Mouse (Mus musculus): ENCODE results near the gene Olfr1263. TPM values are rescaled to one million over a fixed set of nuclear protein-coding genes. Genes with fewer than 3 reads are reported as not detected.

The Olfr1263 gene
- total RNA-seq (2021) = not detected
- long read RNA-seq, experiment 1 = 0 reads
- long read RNA-seq, experiment 2 = 0 reads

DNA sequence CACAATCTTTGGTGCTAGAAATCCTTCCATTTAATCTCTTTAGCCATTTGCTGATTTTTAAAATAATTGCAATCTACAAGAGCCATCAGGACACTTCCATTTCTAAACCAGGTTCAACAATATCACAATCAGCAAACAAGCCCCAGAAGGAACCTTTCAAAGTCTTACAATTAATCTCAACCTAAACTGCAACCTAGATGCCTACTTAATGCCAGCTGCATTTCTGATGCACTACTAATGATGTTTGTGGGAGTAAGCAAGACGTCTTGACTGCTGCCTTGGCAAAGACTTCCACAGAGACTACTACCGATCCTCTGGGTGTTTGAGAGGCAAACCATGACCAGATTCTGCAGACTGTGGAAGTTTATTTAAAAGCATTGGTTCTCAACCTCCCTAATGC lies at the start of gene Olfr1263:
Olfr1263 (plus strand) TSS at position 301 of the 400 bp plus-strand sequence.
- no peak for DNase-seq
- intact Hi-C loops (cut with DNase I; ENCODE audit: low total_unique reads) = no loop called here

- no peak for DNase-seq
- intact Hi-C loops (cut with DNase I; ENCODE audit: low total_unique reads) = no loop called here
Observed at GRCm38 (mm10) chr2:89974184-89974583, 37.7 kb upstream of the Olfr1263 start, which contains the start of gene Olfr1260. Gene Olfr1260, plus strand, starts transcription at chr2:89974340.

GRCm38 (mm10) chr2:89977709-89978108 lies 34.2 kb upstream of the Olfr1263 start:
- DNase-seq = no peak
- intact Hi-C loops (cut with DNase I; ENCODE audit: low total_unique reads) = no loop called here

GRCm38 (mm10) chr2:89990921-89991320 lies 21.0 kb upstream of the Olfr1263 start, which contains the start of gene Olfr1261:
Gene Olfr1261, plus strand, starts transcription at chr2:89991221.
- no peak for DNase-seq
- intact Hi-C loops (cut with DNase I; ENCODE audit: low total_unique reads) = no loop called here

- DNase-seq = no peak
- intact Hi-C loops (cut with DNase I; ENCODE audit: low total_unique reads) = no loop called here
Observed at GRCm38 (mm10) chr2:89999845-90000244, 12.1 kb upstream of the Olfr1263 start, which contains the start of gene Olfr1262. Gene Olfr1262, plus strand, starts transcription at chr2:90000145.

- DNase-seq = no peak
- intact Hi-C loops (cut with DNase I; ENCODE audit: low total_unique reads) = no loop called here
Observed at GRCm38 (mm10) chr2:90025477-90025876, 13.5 kb downstream of the Olfr1263 start, which contains the start of gene Olfr1264. Gene Olfr1264, minus strand, starts transcription at chr2:90025577.

GRCm38 (mm10) chr2:90035037-90035436 lies 23.1 kb downstream of the Olfr1263 start, which contains the start of gene Olfr1265:
Gene Olfr1265, plus strand, starts transcription at chr2:90035337.
- intact Hi-C loops (cut with DNase I; ENCODE audit: low total_unique reads) = no loop called here
- no peak for DNase-seq

DNA sequence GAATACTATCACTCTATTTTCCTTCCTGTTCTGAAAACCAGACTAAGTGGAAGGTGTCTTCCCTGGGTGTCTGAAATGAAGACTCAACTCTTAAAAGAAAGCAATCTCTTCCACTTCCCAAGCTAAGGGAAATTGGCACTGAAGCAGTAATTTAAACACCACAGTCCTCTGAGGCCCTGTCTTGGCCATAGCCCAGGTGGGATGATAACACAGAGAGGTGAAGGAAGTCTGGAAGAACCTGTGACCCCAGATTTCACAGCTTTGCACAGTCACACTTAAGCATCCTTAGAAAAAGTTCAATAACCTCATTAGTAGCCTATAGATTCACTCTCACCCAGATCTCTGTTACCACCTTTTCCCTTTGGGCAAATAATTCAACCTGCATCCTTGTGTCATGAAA lies 51.6 kb downstream of the Olfr1263 start, which contains the start of gene Olfr140:
Olfr140 (minus strand) TSS at position 101 of the 400 bp plus-strand sequence.
- intact Hi-C loops (cut with DNase I; ENCODE audit: low total_unique reads) = no loop called here

More for the DNA sequence above, 51.6 kb downstream of the Olfr1263 start, which contains the start of gene Olfr140:
- no peak for DNase-seq

Other genes starting within 250 kb of the Olfr1263 start
- not detected for gene Olfr1254, start 218.5 kb upstream of the Olfr1263 start, total RNA-seq (2021)
- not detected for gene Olfr1255, start 200.1 kb upstream of the Olfr1263 start, total RNA-seq (2021)
- not detected for gene Olfr1256, start 170.6 kb upstream of the Olfr1263 start, total RNA-seq (2021)
- not detected for gene Olfr48, start 163.9 kb upstream of the Olfr1263 start, total RNA-seq (2021)
- not detected for gene Olfr1257, start 133.7 kb upstream of the Olfr1263 start, total RNA-seq (2021)
- not detected for gene Olfr1258, start 84.8 kb upstream of the Olfr1263 start, total RNA-seq (2021)
- not detected for gene Olfr1259, start 63.5 kb upstream of the Olfr1263 start, total RNA-seq (2021)
- gene Olfr1260, start 37.8 kb upstream of the Olfr1263 start, total RNA-seq (2021) = not detected
- not detected for gene Olfr1261, start 20.9 kb upstream of the Olfr1263 start, total RNA-seq (2021)
- gene Olfr1262, start 12.0 kb upstream of the Olfr1263 start, total RNA-seq (2021) = not detected
- gene Olfr1264, start 13.4 kb downstream of the Olfr1263 start, total RNA-seq (2021) = not detected
- gene Olfr1265, start 23.2 kb downstream of the Olfr1263 start, total RNA-seq (2021) = not detected
- not detected for gene Olfr140, start 51.5 kb downstream of the Olfr1263 start, total RNA-seq (2021)
- not detected for gene Olfr1269, start 109.3 kb downstream of the Olfr1263 start, total RNA-seq (2021)
- not detected for gene Olfr32, start 130.2 kb downstream of the Olfr1263 start, total RNA-seq (2021)
- gene Olfr1270, start 141.0 kb downstream of the Olfr1263 start, total RNA-seq (2021) = not detected
- not detected for gene Olfr1506, start 212.4 kb downstream of the Olfr1263 start, total RNA-seq (2021)
- not detected for gene Olfr142, start 245.5 kb downstream of the Olfr1263 start, total RNA-seq (2021)

Measured in gastrocnemius, postnatal 14 days (tissue).